Mouse (Mus musculus): ENCODE data around the gene Cdadc1.

DNA sequence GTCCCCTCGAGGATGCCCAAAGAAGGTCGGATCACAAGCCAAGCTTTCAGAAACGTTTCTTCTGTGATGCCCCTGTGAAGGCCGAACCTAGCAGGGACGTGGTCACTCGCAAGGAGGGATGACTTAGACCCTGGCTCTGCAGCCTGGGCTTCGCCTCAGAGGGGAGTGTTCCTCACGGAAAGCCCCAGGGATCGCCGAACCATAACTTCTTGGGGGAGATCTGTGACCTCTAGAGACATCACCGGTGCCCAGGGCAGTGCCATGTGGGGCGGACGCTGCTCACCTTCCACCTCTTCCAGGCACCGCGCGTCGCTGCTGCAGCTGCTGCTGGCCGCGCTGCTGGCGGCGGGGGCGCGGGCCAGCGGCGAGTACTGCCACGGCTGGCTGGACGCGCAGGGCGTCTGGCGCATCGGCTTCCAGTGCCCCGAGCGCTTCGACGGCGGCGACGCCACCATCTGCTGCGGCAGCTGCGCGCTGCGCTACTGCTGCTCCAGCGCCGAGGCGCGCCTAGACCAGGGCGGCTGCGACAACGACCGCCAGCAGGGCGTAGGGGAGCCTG lies 28.1 kb upstream of the Cdadc1 start:
- TF ChIP-seq CTCF (IDR thresholded peaks at IDR 0.05; ENCODE audit: low read depth, low read length): no peak
- no peak for TF ChIP-seq TAL1 (conservative IDR thresholded peaks at IDR 0.05; ENCODE audit: low read depth, low read length)

Measured in G1E (cell line).